Mouse (Mus musculus) forebrain, embryonic 11.5 days (tissue): ENCODE results near the gene Ren1. TPM values are rescaled to one million over a fixed set of nuclear protein-coding genes. Genes with fewer than 3 reads are reported as not detected.
A peak's percentile ranks its signal among the peaks of the same experiment; 100 is the strongest.
"Not testable (repeated sequence)": the region's sequence is repeated elsewhere in the genome, so short reads cannot be mapped to it uniquely, and the experiment has no call there.

ENCODE experiments used
- ATAC-seq: fragments of 200-750 bp; cut with Nextera tagmentation; replicated peaks from 2 replicates; pipeline ENCODE4 v1.8.0; 2017; ENCODE audit warnings: moderate TSS enrichment; ENCODE audit not compliant: low FRiP score
- DNase-seq: peaks from one replicate; pipeline ENCODE4 v3.0.0-alpha.2; 2017; ENCODE audit warnings: low spot score
- H3K27ac ChIP-seq: fragments of 300-500 bp; sonication (generic); 2 replicates; pipeline ENCODE4 v1.5.1; 2014; ENCODE audit warnings: low read depth, low read length
- H3K27me3 ChIP-seq: fragments of 300-500 bp; sonication (generic); 2 replicates; pipeline ENCODE4 v1.6.1; 2014; ENCODE audit warnings: mild to moderate bottlenecking, low read length, mixed read lengths; ENCODE audit not compliant: control insufficient read depth, insufficient read depth
- H3K36me3 ChIP-seq: fragments of 300-500 bp; sonication (generic); 2 replicates; pipeline ENCODE4 v1.6.1; 2014; ENCODE audit warnings: mild to moderate bottlenecking, low read length, moderate library complexity, mixed read lengths; ENCODE audit not compliant: control insufficient read depth, insufficient read depth
- H3K4me1 ChIP-seq: fragments of 300-500 bp; sonication (generic); replicated peaks from 2 replicates; pipeline ENCODE4 v1.6.1; 2014; ENCODE audit warnings: low read length, mixed read lengths; ENCODE audit not compliant: control insufficient read depth, insufficient read depth
- H3K4me2 ChIP-seq: fragments of 300-500 bp; sonication (generic); 2 replicates; pipeline ENCODE4 v1.6.1; 2014; ENCODE audit warnings: low read depth, mild to moderate bottlenecking, low read length, moderate library complexity, mixed read lengths; ENCODE audit not compliant: severe bottlenecking
- H3K4me3 ChIP-seq: fragments of 300-500 bp; sonication (generic); 2 replicates; pipeline ENCODE4 v1.5.1; 2014; ENCODE audit warnings: low read depth, low read length
- H3K9ac ChIP-seq: fragments of 300-500 bp; sonication (generic); 2 replicates; pipeline ENCODE4 v1.6.1; 2014; ENCODE audit warnings: low read length
- H3K9me3 ChIP-seq: fragments of 300-500 bp; sonication (generic); 2 replicates; pipeline ENCODE4 v1.6.1; 2016; ENCODE audit warnings: low read length, mixed read lengths; ENCODE audit not compliant: control insufficient read depth
- WGBS: fragments of 180-500 bp; shearing (Covaris S2); extraction: QIAGEN DNeasy Blood & Tissue Kit; methylation state at CpG from one replicate; pipeline ENCODE4 v1.1.7; 2014; 5-methylcytosine and 5-hydroxymethylcytosine counted together
- polyA plus RNA-seq: library from polyadenylated mRNA; unstranded; fragments of >200 nt; fragmentation: Nextera tagmentation; extraction: Ambion mirVana; gene quantifications from 2 replicates; pipeline ENCODE4 v1.2.1, GENCODE M21; 2014

Gene Ren1
- polyA plus RNA-seq, 1 experiment from 2014 or later = not detected

DNA sequence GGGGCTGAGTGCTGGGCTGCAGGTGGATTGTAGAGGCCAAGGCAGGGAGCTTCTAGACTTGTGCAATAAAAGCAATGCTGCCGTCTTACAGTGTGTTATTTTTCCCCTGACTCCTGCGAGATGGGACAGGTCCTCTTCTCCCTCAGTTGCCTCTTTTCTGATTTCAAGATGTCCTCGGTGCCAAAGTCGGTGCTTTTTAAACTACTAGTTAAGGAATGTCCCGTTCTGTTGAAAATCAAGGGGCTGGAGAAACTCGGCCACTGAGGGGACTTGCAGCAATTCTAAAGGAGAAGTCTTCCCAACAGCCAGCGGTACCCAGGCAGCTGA lies 20.7 kb upstream of the Ren1 start:
- Histone ChIP-seq H3K36me3 (no peaks in the 10 kb centered on the region), H3K4me1 (peaks cover 10% of the 10 kb centered on the region), H3K4me2 (peak overlapping the region; percentile 65), H3K9me3 (no peaks in the 10 kb centered on the region), H3K27ac (no peak overlapping the region), H3K4me3 (peak overlapping the region; percentile 19), H3K27me3 (peaks cover 2% of the 10 kb centered on the region; the same call in 1 of the 2 replicates), H3K9ac (peak overlapping the region; percentile 39)
- ATAC-seq (no peak), DNase-seq (no peak)
- 18% methylated on average over 7 of the region's 7 CpGs for WGBS

GRCm38 (mm10) chr1:133331142-133331541 lies 19.2 kb upstream of the Ren1 start:
- Histone ChIP-seq H3K4me2 (no peak overlapping the region), H3K9ac (no peak overlapping the region), H3K27ac (no peak overlapping the region), H3K4me3 (no peak overlapping the region), H3K9me3 (no peaks in the 10 kb centered on the region), H3K4me1 (peaks cover 10% of the 10 kb centered on the region), H3K27me3 (peaks cover 2% of the 10 kb centered on the region; the same call in 1 of the 2 replicates), H3K36me3 (no peaks in the 10 kb centered on the region)
- DNase-seq = no peak
- ATAC-seq = no peak
- WGBS = 75% methylated on average over 3 of the region's 3 CpGs

DNA sequence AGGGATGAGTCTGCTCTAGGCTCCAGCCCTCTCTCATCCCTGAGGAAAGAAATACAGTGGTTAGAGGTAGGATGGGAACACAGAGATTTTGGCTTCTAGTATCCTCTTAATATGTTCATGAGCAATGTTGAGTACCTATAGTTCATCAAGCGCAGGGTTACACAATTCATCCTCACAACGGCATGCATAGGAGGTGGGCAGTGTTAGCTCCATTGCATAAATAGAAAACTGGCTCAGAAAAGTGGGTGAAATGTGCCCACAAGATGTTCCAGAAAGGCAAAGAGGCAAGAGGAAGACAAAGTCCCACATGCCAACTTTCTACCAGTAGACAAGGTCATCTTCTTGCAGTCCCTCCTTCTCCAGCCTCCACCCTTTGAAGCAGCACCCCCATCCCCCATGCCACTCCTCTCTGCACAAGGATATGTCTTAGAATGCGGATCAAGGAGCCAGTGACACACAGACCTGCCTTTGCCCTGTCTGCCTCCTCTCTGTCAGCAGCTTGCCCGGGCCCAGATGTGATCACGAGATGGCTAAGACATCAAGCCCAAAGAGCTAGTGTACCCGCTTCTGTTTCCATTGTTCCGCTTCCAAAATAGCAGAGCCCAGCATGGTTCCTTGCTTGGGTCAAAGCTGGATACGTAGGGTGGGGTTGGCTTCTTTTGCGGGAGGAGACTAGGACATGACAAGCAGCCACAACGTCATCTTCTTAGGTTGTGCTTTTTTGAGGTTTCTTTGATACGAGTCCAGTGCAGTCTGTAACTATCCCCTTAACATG lies 17.5 kb upstream of the Ren1 start:
- no peak overlapping the region for H3K4me2 ChIP-seq
- no peak for DNase-seq
- peaks cover 10% of the 10 kb centered on the region for H3K4me1 ChIP-seq
- no peaks in the 10 kb centered on the region for H3K36me3 ChIP-seq
- whole genome bisulfite sequencing = 89% methylated on average over 11 of the region's 11 CpGs
- no peak overlapping the region for H3K4me3 ChIP-seq
- H3K9me3 ChIP-seq = no peaks in the 10 kb centered on the region
- no peak overlapping the region for H3K9ac ChIP-seq
- no peak for ATAC-seq
- peaks cover 2% of the 10 kb centered on the region; the same call in 1 of the 2 replicates for H3K27me3 ChIP-seq
- H3K27ac ChIP-seq = no peak overlapping the region

GRCm38 (mm10) chr1:133333937-133334336 lies 16.4 kb upstream of the Ren1 start:
- Histone ChIP-seq H3K9ac (no peak overlapping the region), H3K9me3 (no peaks in the 10 kb centered on the region), H3K27me3 (0 out of 2 replicates have a peak, but pooled peaks cover 2% of the 10 kb centered on the region), H3K36me3 (no peaks in the 10 kb centered on the region), H3K27ac (no peak overlapping the region), H3K4me1 (0 out of 2 replicates have a peak, but pooled peaks cover 8% of the 10 kb centered on the region), H3K4me2 (no peak overlapping the region), H3K4me3 (no peak overlapping the region)
- no peak for DNase-seq
- ATAC-seq = no peak
- WGBS = 64% methylated on average over 6 of the region's 6 CpGs

- not testable (repeated sequence) for H3K4me1 ChIP-seq, H3K27me3 ChIP-seq, DNase-seq, H3K4me3 ChIP-seq, H3K9me3 ChIP-seq, H3K27ac ChIP-seq, H3K4me2 ChIP-seq, H3K9ac ChIP-seq, H3K36me3 ChIP-seq, ATAC-seq
- 70% methylated on average over 1 of the region's 1 CpGs for WGBS
Observed at GRCm38 (mm10) chr1:133340403-133340802, 9.9 kb upstream of the Ren1 start.

- WGBS = 93% methylated on average over 2 of the region's 2 CpGs
- no peaks in the 10 kb centered on the region for H3K36me3 ChIP-seq
- no peak for DNase-seq
Observed at GRCm38 (mm10) chr1:133344357-133344756, 6.0 kb upstream of the Ren1 start.

GRCm38 (mm10) chr1:133346531-133346930 lies 3.8 kb upstream of the Ren1 start:
- no peak overlapping the region for H3K27ac ChIP-seq
- H3K27me3 ChIP-seq = no peaks in the 10 kb centered on the region
- H3K9me3 ChIP-seq = no peaks in the 10 kb centered on the region
- H3K4me2 ChIP-seq = no peak overlapping the region
- ATAC-seq (no peak), DNase-seq (no peak)
- no peak overlapping the region for H3K4me3 ChIP-seq
- no peaks in the 10 kb centered on the region for H3K4me1 ChIP-seq
- 88% methylated on average over 9 of the region's 9 CpGs for WGBS
- no peak overlapping the region for H3K9ac ChIP-seq
- H3K36me3 ChIP-seq = no peaks in the 10 kb centered on the region

More at GRCm38 (mm10) chr1:133344357-133344756, 6.0 kb upstream of the Ren1 start:
- no peak overlapping the region for H3K4me3 ChIP-seq
- no peak overlapping the region for H3K9ac ChIP-seq
- H3K27me3 ChIP-seq = no peaks in the 10 kb centered on the region
- no peak overlapping the region for H3K27ac ChIP-seq
- no peak overlapping the region for H3K4me2 ChIP-seq
- no peak for ATAC-seq
- H3K9me3 ChIP-seq = no peaks in the 10 kb centered on the region
- H3K4me1 ChIP-seq = no peaks in the 10 kb centered on the region

GRCm38 (mm10) chr1:133347226-133347625 lies 3.1 kb upstream of the Ren1 start:
- Histone ChIP-seq H3K9ac (no peak overlapping the region), H3K4me1 (no peaks in the 10 kb centered on the region), H3K9me3 (no peaks in the 10 kb centered on the region), H3K36me3 (no peaks in the 10 kb centered on the region), H3K27me3 (no peaks in the 10 kb centered on the region), H3K4me2 (no peak overlapping the region), H3K4me3 (no peak overlapping the region), H3K27ac (no peak overlapping the region)
- ATAC-seq = no peak
- no peak for DNase-seq
- 69% methylated on average over 3 of the region's 3 CpGs for WGBS
